Mouse (Mus musculus) ES-Bruce4 (cell line): ENCODE results near the gene Xrcc1.

Experiments used
- CTCF ChIP-seq: IDR thresholded peaks from one replicate; pipeline ENCODE4 v1.8.1; 2011; ENCODE audit warnings: low read depth, low read length
- EP300 ChIP-seq: IDR thresholded peaks from 2 replicates; pipeline ENCODE4 v1.6.1; 2011; ENCODE audit warnings: low read depth, low read length; ENCODE audit not compliant: insufficient read depth
- POLR2A ChIP-seq: IDR thresholded peaks from one replicate; pipeline ENCODE4 v1.8.1; 2011; ENCODE audit warnings: low read length; ENCODE audit not compliant: insufficient read depth

DNA sequence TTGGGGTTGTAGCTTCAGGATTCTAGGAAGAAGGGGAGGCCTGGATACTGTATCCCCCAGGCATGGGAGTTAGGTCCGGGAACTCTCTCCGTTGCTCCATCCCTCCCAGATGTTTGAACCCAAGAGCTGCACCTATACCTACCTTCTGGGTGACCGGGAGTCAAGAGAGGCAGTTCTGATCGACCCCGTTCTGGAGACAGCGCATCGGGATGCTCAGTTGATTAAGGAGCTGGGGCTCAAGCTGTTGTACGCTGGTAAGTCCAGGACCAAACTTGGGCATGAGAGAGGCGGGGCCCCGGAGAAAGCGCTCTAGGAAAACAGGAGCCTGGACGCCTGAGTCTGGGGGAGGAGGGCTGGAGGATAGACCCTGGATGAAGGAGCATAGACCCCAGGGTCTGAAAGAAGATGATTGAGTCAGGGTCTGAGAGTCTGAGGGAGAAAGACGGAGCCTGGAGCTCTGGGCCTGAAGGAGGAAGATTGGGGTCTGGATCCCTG, 48.3 kb downstream of the Xrcc1 start:
- TF ChIP-seq CTCF (no peak), EP300 (no peak), POLR2A (no peak)
